15 mouse cellular contexts compared by ENCODE assay signal in the genomic region with DNA sequence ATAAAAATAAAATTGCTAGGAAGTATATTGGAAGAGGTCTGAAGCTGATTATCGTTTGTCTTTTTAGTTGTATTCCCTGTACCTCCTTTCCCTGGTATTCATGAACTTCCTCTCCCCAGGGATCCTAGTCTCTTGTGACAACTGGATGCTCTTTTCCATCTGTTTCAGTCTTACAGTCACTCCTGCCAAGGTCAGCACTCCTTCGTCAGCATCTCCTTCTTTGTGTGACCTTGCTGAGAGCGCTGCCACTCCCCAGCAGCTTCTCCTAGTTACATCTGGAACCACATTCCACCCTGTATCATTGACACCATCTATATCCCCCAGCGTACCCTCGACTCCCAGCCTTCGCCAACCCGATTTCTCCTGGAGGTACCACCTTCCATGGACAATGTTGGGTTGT. TPM values are rescaled to one million over a fixed set of nuclear protein-coding genes. Genes with fewer than 3 reads are reported as not detected.
DNase-seq lines count a peak whose midpoint lies in the region; ATAC-seq and TF ChIP-seq lines count a peak whose summit lies in the region.
"Had no signal": no experiment of that assay in that cellular context is flagged by ENCODE, and none has a peak within 500 bp of the region (broad histone marks: within the 10 kb centered on the region; RNA-seq: fewer than 3 reads in every experiment).

No protein-coding gene starts in this region.

- no peaks in the 10 kb centered on the region for H3K36me3 ChIP-seq in heart, embryonic 12.5 days
- H3K36me3 ChIP-seq in kidney, embryonic 16.5 days (ENCODE audit: insufficient read depth, low read length): no peaks in the 10 kb centered on the region
- H3K36me3 ChIP-seq in E14TG2a.4 (ENCODE audit: insufficient read depth, low read length): no peaks in the 10 kb centered on the region
- no peaks in the 10 kb centered on the region for H3K36me3 ChIP-seq in liver, embryonic 13.5 days
- no peaks in the 10 kb centered on the region for H3K36me3 ChIP-seq in forebrain, embryonic 13.5 days (ENCODE audit: poor library complexity, severe bottlenecking)
- H3K36me3 ChIP-seq: forebrain, embryonic 10.5 days; midbrain, embryonic 13.5 days had no signal

- DNase-seq in heart, adult 8-10 months (ENCODE audit: low spot score): no peak
- DNase-seq in kidney, postnatal 14 days: no peak
- no peak for DNase-seq in liver, embryonic 13.5 days
- DNase-seq in right cerebral cortex, postnatal 36 days (ENCODE audit: low spot score in 2 of 2): no peak
- DNase-seq: cerebellum, adult 11 months; kidney, postnatal 25 days; layer of hippocampus, postnatal 36 days; lung, adult 18-20 months; thymus, postnatal 4 days had no signal

- no peak overlapping the region for H3K4me3 ChIP-seq in heart, embryonic 12.5 days
- H3K4me3 ChIP-seq in kidney, embryonic 16.5 days (ENCODE audit: low read length): no peak overlapping the region
- H3K4me3 ChIP-seq in E14TG2a.4 (replicated peaks; ENCODE audit: low read length): peak overlapping the region; percentile 51
- no peak overlapping the region for H3K4me3 ChIP-seq in liver, embryonic 13.5 days (replicated peaks)
- H3K4me3 ChIP-seq in forebrain, embryonic 13.5 days: no peak overlapping the region
- H3K4me3 ChIP-seq: forebrain, embryonic 10.5 days; midbrain, embryonic 13.5 days had no signal

- no peak overlapping the region for H3K9ac ChIP-seq in heart, embryonic 12.5 days
- no peak overlapping the region for H3K9ac ChIP-seq in kidney, embryonic 16.5 days (replicated peaks; ENCODE audit: low read length)
- no peak overlapping the region for H3K9ac ChIP-seq in liver, embryonic 13.5 days
- no peak overlapping the region for H3K9ac ChIP-seq in forebrain, embryonic 13.5 days
- H3K9ac ChIP-seq: midbrain, embryonic 13.5 days had no signal

- H3K4me1 ChIP-seq in heart, embryonic 12.5 days (replicated peaks): peaks cover 7% of the 10 kb centered on the region
- H3K4me1 ChIP-seq in kidney, embryonic 16.5 days (ENCODE audit: insufficient read depth, low read length): 0 out of 2 replicates have a peak, but pooled peaks cover 6% of the 10 kb centered on the region
- H3K4me1 ChIP-seq in E14TG2a.4 (replicated peaks; ENCODE audit: low read depth, low read length): peaks cover 63% of the 10 kb centered on the region
- H3K4me1 ChIP-seq in liver, embryonic 13.5 days (replicated peaks): no peaks in the 10 kb centered on the region
- H3K4me1 ChIP-seq in forebrain, embryonic 13.5 days: no peaks in the 10 kb centered on the region
- H3K4me1 ChIP-seq: midbrain, embryonic 13.5 days had no signal

- H3K4me2 ChIP-seq in heart, embryonic 12.5 days: peak overlapping the region; percentile 52
- peak overlapping the region; percentile 34 for H3K4me2 ChIP-seq in kidney, embryonic 16.5 days (replicated peaks; ENCODE audit: low read depth, low read length)
- peak overlapping the region; percentile 18; the same call in 1 of the 2 replicates for H3K4me2 ChIP-seq in liver, embryonic 13.5 days
- H3K4me2 ChIP-seq in forebrain, embryonic 13.5 days: no peak overlapping the region
- H3K4me2 ChIP-seq: midbrain, embryonic 13.5 days had no signal

- no peak for TF ChIP-seq CTCF in E14TG2a.4 (conservative IDR thresholded peaks at IDR 0.05; ENCODE audit: low read length)

- no peaks in the 10 kb centered on the region for H3K9me3 ChIP-seq in heart, embryonic 12.5 days (replicated peaks)
- no peaks in the 10 kb centered on the region for H3K9me3 ChIP-seq in kidney, embryonic 16.5 days (ENCODE audit: low read length)
- H3K9me3 ChIP-seq in E14TG2a.4 (ENCODE audit: low read length): peaks cover 10% of the 10 kb centered on the region
- no peaks in the 10 kb centered on the region for H3K9me3 ChIP-seq in liver, embryonic 13.5 days (replicated peaks)
- H3K9me3 ChIP-seq in forebrain, embryonic 13.5 days (replicated peaks): no peaks in the 10 kb centered on the region
- H3K9me3 ChIP-seq: forebrain, embryonic 10.5 days; midbrain, embryonic 13.5 days had no signal

- no peak for ATAC-seq in heart, embryonic 12.5 days (ENCODE audit: insufficient number of reproducible peaks, low FRiP score)
- no peak for ATAC-seq in kidney, embryonic 16.5 days (ENCODE audit: low FRiP score, low TSS enrichment)
- ATAC-seq in liver, embryonic 13.5 days (ENCODE audit: low read depth): no peak
- no peak for ATAC-seq in forebrain, embryonic 13.5 days
- ATAC-seq: midbrain, embryonic 13.5 days had no signal

- no peaks in the 10 kb centered on the region for H3K27me3 ChIP-seq in heart, embryonic 12.5 days (replicated peaks)
- H3K27me3 ChIP-seq in kidney, embryonic 16.5 days (ENCODE audit: insufficient read depth, low read length): no peaks in the 10 kb centered on the region
- H3K27me3 ChIP-seq in E14TG2a.4 (ENCODE audit: insufficient read depth, low read length): 0 out of 2 replicates have a peak, but pooled peaks cover 8% of the 10 kb centered on the region
- no peaks in the 10 kb centered on the region for H3K27me3 ChIP-seq in liver, embryonic 13.5 days
- H3K27me3 ChIP-seq in forebrain, embryonic 13.5 days: no peaks in the 10 kb centered on the region
- H3K27me3 ChIP-seq: midbrain, embryonic 13.5 days had no signal

- H3K27ac ChIP-seq in heart, embryonic 12.5 days (ENCODE audit: poor library complexity, severe bottlenecking): no peak overlapping the region
- H3K27ac ChIP-seq in kidney, embryonic 16.5 days (ENCODE audit: low read length): no peak overlapping the region
- H3K27ac ChIP-seq in liver, embryonic 13.5 days: no peak overlapping the region
- no peak overlapping the region for H3K27ac ChIP-seq in forebrain, embryonic 13.5 days
- H3K27ac ChIP-seq: forebrain, embryonic 10.5 days; midbrain, embryonic 13.5 days had no signal

- WGBS in heart, embryonic 12.5 days: 46% methylated on average over 7 of the region's 7 CpGs
- 62% methylated on average over 7 of the region's 7 CpGs for whole genome bisulfite sequencing in kidney, embryonic 16.5 days
- WGBS in liver, embryonic 13.5 days (ENCODE audit: insufficient replicate concordance): 26% methylated on average over 7 of the region's 7 CpGs
- WGBS in forebrain, embryonic 13.5 days: 84% methylated on average over 7 of the region's 7 CpGs

RNA-seq across cellular contexts. Expression of a gene that starts 49.7 kb away (rescaled TPM):
- 37.7 and 39.5 TPM in 2 replicates for polyA plus RNA-seq in heart, embryonic 12.5 days (2016; fragmentation: Nextera tagmentation; extraction: Ambion mirVana)
- total RNA-seq in heart, adult 8-10 months (2022): 10 to 100 TPM; 13.5 to 17.4 (median 15.8) TPM
- polyA plus RNA-seq in kidney, embryonic 16.5 days (2015; fragmentation: Nextera tagmentation; extraction: Ambion mirVana): 58.6 and 69.5 TPM in 2 replicates
- polyA plus RNA-seq in liver, embryonic 13.5 days (2015; fragmentation: Nextera tagmentation; extraction: Ambion mirVana): 8.9 and 9.1 TPM in 2 replicates
- 42.8 and 48.8 TPM in 2 replicates for polyA plus RNA-seq in forebrain, embryonic 13.5 days (2015; fragmentation: Nextera tagmentation; extraction: Ambion mirVana)
